Mouse (Mus musculus) midbrain, postnatal 0 days (tissue): ENCODE results near the gene Tcf20. TPM values are rescaled to one million over a fixed set of nuclear protein-coding genes. Genes with fewer than 3 reads are reported as not detected.

Experiments
- ATAC-seq: fragments of 200-750 bp; cut with Nextera tagmentation; 2 replicates; pipeline ENCODE4 v1.8.0; 2017; ENCODE audit warnings: moderate number of reproducible peaks, mild to moderate bottlenecking, moderate TSS enrichment, moderate library complexity; ENCODE audit not compliant: low FRiP score
- DNase-seq: peaks from one replicate; pipeline ENCODE4 v3.0.0-alpha.2; 2015; ENCODE audit warnings: low spot score
- H3K27ac ChIP-seq: fragments of 300-500 bp; sonication (generic); 2 replicates; pipeline ENCODE4 v1.5.1; 2014; ENCODE audit warnings: low read depth, mild to moderate bottlenecking, low read length, mixed read lengths
- H3K27me3 ChIP-seq: fragments of 300-500 bp; sonication (generic); 2 replicates; pipeline ENCODE4 v1.6.1; 2014; ENCODE audit warnings: low read length, control low read depth, mixed read lengths; ENCODE audit not compliant: insufficient read depth
- H3K36me3 ChIP-seq: fragments of 300-500 bp; sonication (generic); 2 replicates; pipeline ENCODE4 v1.6.1; 2014; ENCODE audit warnings: low read length, control low read depth, mixed read lengths; ENCODE audit not compliant: insufficient read depth
- H3K4me1 ChIP-seq: fragments of 300-500 bp; sonication (generic); 2 replicates; pipeline ENCODE4 v1.6.1; 2014; ENCODE audit warnings: mild to moderate bottlenecking, control low read depth, antibody characterized with exemption, low read length, mixed read lengths; ENCODE audit not compliant: insufficient read depth
- H3K4me2 ChIP-seq: fragments of 300-500 bp; sonication (generic); 2 replicates; pipeline ENCODE4 v1.6.1; 2014; ENCODE audit warnings: low read depth, mild to moderate bottlenecking, low read length, mixed read lengths; ENCODE audit not compliant: poor library complexity, severe bottlenecking
- H3K4me3 ChIP-seq: fragments of 300-500 bp; sonication (generic); 2 replicates; pipeline ENCODE4 v1.5.1; 2014; ENCODE audit warnings: low read depth, mild to moderate bottlenecking, low read length, moderate library complexity
- H3K9ac ChIP-seq: fragments of 300-500 bp; sonication (generic); replicated peaks from 2 replicates; pipeline ENCODE4 v1.6.1; 2014; ENCODE audit warnings: mild to moderate bottlenecking, low read length, moderate library complexity, mixed read lengths; ENCODE audit not compliant: poor library complexity, severe bottlenecking
- H3K9me3 ChIP-seq: fragments of 300-500 bp; sonication (generic); 2 replicates; pipeline ENCODE4 v1.6.1; 2016; ENCODE audit warnings: low read length, control low read depth
- CTCF ChIP-seq: IDR thresholded peaks from 2 replicates; pipeline ENCODE4 v1.5.1; 2016; ENCODE audit warnings: antibody characterized with exemption, mild to moderate bottlenecking
- WGBS: fragments of 180-500 bp; shearing (Covaris S2); extraction: QIAGEN DNeasy Blood & Tissue Kit; methylation state at CpG from one replicate; pipeline ENCODE4 v1.1.7; 2014; 5-methylcytosine and 5-hydroxymethylcytosine counted together
- polyA plus RNA-seq: library from polyadenylated mRNA; unstranded; fragments of >200 nt; fragmentation: Nextera tagmentation; extraction: Ambion mirVana; gene quantifications from 2 replicates; pipeline ENCODE4 v1.2.1, GENCODE M21; 2015
- total RNA-seq: library from RNA; depleted of rRNA; stranded (reverse); fragments of >200 nt; gene quantifications from 2 replicates; pipeline ENCODE4 v1.2.3, GENCODE M21; 2014

The Tcf20 gene
- total and polyA plus RNA-seq, 2 experiments from 2014 or later, result 11.8 to 125 TPM

DNA sequence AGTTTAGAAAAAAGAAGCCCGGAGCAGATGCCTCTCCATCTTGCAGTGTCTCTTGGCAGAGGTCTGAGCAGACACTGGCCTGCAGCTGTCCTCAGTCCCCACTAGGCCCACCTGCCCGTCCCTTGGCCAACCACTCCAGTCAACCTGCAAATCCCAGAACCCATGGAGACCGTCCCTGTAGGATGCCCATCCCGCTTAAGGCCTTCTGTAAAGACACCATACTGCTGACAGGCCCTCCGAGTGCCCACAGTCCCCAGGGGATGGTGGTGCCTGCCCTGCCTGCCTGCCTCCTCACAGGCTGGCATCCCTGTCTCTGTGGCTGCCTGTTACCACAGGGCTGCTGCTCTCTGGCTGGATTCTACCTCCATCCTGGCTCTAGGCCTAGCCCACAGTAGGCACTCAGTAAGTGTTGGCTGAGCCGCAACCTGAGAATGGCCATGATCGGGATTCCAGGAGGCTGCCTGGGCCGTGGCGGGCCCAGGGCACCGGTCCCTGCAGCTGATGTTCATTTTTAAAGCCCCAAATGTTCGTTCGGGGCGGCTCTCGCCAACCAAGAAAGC, 23.3 kb downstream of the Tcf20 start:
- H3K9ac ChIP-seq, result no peak overlapping the region
- H3K27ac ChIP-seq, result peak overlapping the region; percentile 91
- H3K27me3 ChIP-seq, result no peaks in the 10 kb centered on the region
- H3K9me3 ChIP-seq, result no peaks in the 10 kb centered on the region
- H3K4me1 ChIP-seq, result peaks cover 29% of the 10 kb centered on the region
- peak overlapping the region; percentile 77 for H3K4me2 ChIP-seq
- peak overlapping the region; percentile 62; the same call in 1 of the 2 replicates for H3K4me3 ChIP-seq
- WGBS, result 60% methylated on average over 14 of the region's 14 CpGs
- no peak for ATAC-seq
- peak; percentile 48 for DNase-seq
- no peaks in the 10 kb centered on the region for H3K36me3 ChIP-seq
- no peak for TF ChIP-seq CTCF

DNA sequence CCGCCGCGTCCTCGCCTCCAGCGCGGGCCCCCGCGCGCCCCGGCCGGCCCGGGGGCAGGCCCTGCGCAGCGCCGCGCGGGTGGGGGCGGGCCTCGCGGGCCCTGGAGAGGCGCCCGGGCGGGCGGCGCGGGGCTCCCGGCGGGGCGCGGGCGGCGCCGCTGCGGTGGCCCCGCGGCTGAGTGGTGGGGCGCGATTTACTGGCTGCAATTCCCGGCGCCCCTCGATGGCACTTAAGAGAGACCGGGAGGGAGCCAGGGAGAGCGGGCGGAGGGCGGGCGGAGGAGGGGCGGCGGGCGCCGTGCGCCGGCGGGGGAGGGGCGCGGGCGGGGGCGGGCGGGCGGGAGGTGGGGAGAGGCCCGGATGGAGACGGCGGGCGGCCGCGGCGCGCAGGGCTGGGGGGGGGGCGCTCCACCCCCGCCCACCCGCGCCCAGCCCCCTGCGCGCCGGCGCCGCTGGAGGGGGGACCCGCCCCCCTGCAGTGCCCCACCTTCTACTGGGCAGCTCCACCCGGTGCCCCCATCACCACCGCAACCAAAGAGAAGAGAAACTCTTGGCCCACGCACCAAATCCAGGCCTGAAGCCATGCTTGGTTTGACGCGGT, 24.0 kb downstream of the Tcf20 start:
- DNase-seq (peak; percentile 44), ATAC-seq (peak; percentile 4; the same call in 1 of the 2 replicates)
- TF ChIP-seq CTCF, result no peak
- H3K27ac ChIP-seq, result peak overlapping the region; percentile 91
- H3K9me3 ChIP-seq, result no peaks in the 10 kb centered on the region
- peaks cover 35% of the 10 kb centered on the region for H3K4me1 ChIP-seq
- H3K27me3 ChIP-seq, result no peaks in the 10 kb centered on the region
- peak overlapping the region; percentile 77 for H3K4me2 ChIP-seq
- under 1% methylated on average over 41 of the region's 82 CpGs for WGBS
- H3K9ac ChIP-seq, result peak overlapping the region; percentile 93
- H3K4me3 ChIP-seq, result peak overlapping the region; percentile 62
- no peaks in the 10 kb centered on the region for H3K36me3 ChIP-seq

DNA sequence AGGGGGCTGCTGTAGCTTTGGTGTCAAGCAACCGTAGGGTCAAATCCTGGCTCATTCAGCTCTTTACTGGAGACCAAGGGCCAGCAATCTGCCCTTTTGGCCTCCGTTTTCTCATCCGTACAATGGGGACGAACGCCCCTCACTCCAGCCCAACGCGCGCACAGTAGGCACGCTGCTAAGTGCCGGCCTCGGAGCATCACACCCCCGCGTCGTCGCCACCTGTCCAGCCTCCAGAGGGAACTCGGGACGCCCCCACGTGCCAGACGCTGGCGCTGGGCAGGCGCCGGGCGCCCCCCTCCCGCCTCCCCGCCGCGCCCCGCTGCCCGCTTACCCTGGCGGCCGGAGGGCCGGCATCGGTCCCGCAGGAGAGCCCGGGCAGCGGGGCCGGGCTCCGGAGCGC, 24.6 kb downstream of the Tcf20 start:
- Histone ChIP-seq H3K27ac (peak overlapping the region; percentile 91), H3K4me1 (peaks cover 34% of the 10 kb centered on the region), H3K9me3 (no peaks in the 10 kb centered on the region), H3K4me2 (peak overlapping the region; percentile 77), H3K4me3 (peak overlapping the region; percentile 62), H3K27me3 (no peaks in the 10 kb centered on the region), H3K36me3 (no peaks in the 10 kb centered on the region), H3K9ac (peak overlapping the region; percentile 93)
- 2% methylated on average over 30 of the region's 39 CpGs for WGBS
- DNase-seq, result no peak
- TF ChIP-seq CTCF, result no peak
- no peak for ATAC-seq

DNA sequence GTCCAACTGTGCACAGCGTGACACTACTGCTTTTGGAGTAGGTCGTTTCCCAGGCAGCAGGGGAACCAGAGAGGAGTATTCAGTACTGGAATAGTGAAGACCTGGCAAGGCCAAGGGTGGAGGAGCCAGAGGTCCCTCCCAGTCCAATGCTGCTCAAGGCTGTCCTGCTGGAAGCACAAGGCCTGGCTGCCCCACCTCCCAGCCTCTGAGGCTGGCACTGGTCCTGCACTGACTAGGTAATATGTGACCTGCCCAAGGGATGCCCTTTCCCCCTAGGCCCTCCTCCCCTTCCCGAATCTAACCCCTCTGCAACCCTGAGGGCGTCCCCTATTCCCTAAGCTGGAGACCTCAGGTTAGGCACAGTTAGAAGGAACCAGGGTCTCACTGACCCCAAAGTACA, 25.1 kb downstream of the Tcf20 start:
- no peaks in the 10 kb centered on the region for H3K36me3 ChIP-seq
- H3K9me3 ChIP-seq, result no peaks in the 10 kb centered on the region
- H3K4me2 ChIP-seq, result peak overlapping the region; percentile 77
- WGBS, result 32% methylated on average over 4 of the region's 4 CpGs
- H3K9ac ChIP-seq, result peak overlapping the region; percentile 93
- TF ChIP-seq CTCF, result no peak
- H3K4me3 ChIP-seq, result peak overlapping the region; percentile 62
- no peak for DNase-seq
- peaks cover 33% of the 10 kb centered on the region for H3K4me1 ChIP-seq
- H3K27ac ChIP-seq, result peak overlapping the region; percentile 91; the same call in 1 of the 2 replicates
- no peaks in the 10 kb centered on the region for H3K27me3 ChIP-seq
- ATAC-seq, result no peak

DNA sequence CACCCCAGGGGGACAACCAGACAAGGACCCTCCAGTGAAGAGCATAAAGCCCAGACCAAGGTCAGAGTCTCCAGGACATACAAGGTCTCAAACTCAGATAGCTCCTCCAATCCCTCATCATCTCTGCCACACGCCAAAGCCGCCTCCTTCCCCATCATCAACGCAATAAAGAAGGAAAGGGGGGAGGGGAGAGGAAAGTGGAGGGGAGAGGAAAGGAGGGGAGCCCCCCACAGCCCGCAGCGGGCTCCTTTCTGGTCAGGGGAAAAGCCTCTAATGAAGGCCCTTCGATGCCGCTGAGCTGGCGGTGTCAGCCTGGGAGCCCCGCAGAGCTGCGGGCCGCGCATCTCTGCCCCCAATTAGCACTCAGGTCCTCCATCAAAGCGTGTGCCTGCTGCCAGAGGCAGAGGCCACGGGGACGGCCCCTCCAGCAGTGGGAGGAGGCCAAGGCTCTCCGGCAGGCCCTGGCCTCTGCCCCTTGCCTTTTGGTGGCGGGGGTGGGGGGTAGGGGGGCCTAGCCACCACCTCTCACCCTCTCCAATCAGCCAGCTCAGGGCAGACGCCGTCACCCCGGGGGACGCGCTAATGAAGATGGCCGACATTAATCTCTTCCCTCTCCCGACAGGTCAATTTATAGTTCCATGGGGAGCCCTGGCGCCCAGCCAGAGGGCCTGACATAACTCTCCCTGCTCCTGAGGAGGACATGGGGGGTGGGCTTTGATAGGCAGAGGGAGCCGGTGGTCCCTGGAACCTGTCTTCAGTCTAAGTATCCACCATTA, 26.7 kb downstream of the Tcf20 start:
- H3K27me3 ChIP-seq, result no peaks in the 10 kb centered on the region
- peak overlapping the region; percentile 62 for H3K4me3 ChIP-seq
- H3K4me2 ChIP-seq, result peak overlapping the region; percentile 77
- no peak for TF ChIP-seq CTCF
- peak overlapping the region; percentile 73 for H3K9ac ChIP-seq
- no peaks in the 10 kb centered on the region for H3K36me3 ChIP-seq
- H3K27ac ChIP-seq, result peak overlapping the region; percentile 44
- DNase-seq, result peak; percentile 66
- WGBS, result 3% methylated on average over 25 of the region's 26 CpGs
- peaks cover 38% of the 10 kb centered on the region for H3K4me1 ChIP-seq
- peak; percentile 5; the same call in 1 of the 2 replicates for ATAC-seq
- no peaks in the 10 kb centered on the region for H3K9me3 ChIP-seq

DNA sequence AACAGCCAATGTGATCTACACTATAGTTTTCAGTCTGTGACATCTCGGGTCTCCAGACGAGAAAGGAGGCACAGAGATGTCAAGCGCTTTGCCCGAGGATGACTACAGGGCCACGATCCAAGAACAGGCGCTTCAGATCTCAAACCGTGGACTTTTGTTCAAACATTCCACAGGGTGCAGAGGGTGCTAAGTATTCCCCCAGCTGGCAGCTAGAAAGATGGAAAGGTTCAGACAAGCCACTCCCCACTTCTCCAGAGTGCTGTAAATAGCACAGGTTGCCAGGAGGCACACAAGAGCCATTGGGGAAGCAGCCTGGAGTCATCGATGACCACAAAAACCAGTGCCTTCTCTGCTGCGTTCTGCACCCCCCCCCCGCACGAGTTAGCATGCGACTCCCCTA, 28.5 kb downstream of the Tcf20 start:
- ATAC-seq, result no peak
- Histone ChIP-seq H3K27me3 (no peaks in the 10 kb centered on the region), H3K4me1 (peaks cover 38% of the 10 kb centered on the region), H3K36me3 (no peaks in the 10 kb centered on the region), H3K4me3 (peak overlapping the region; percentile 25), H3K27ac (peak overlapping the region; percentile 70; the same call in 1 of the 2 replicates), H3K4me2 (peak overlapping the region; percentile 77), H3K9ac (peak overlapping the region; percentile 51), H3K9me3 (no peaks in the 10 kb centered on the region)
- WGBS, result 45% methylated on average over 12 of the region's 12 CpGs
- DNase-seq, result no peak
- no peak for TF ChIP-seq CTCF
